Mouse (Mus musculus) forebrain, postnatal 0 days (tissue): ENCODE data around the gene Mad2l2. TPM values are rescaled to one million over a fixed set of nuclear protein-coding genes. Genes with fewer than 3 reads are reported as not detected.

Experiments
- ATAC-seq: fragments of 200-750 bp; cut with Nextera tagmentation; 2 replicates; pipeline ENCODE4 v1.8.0; 2017; ENCODE audit warnings: mild to moderate bottlenecking, moderate library complexity
- DNase-seq: peaks from one replicate; pipeline ENCODE4 v3.0.0-alpha.2; 2015
- H3K27ac ChIP-seq: fragments of 300-500 bp; sonication (generic); 2 replicates; pipeline ENCODE4 v1.5.1; 2014; ENCODE audit warnings: low read depth, mild to moderate bottlenecking, antibody characterized with exemption, low read length, moderate library complexity, mixed read lengths
- H3K27me3 ChIP-seq: fragments of 300-500 bp; sonication (generic); 2 replicates; pipeline ENCODE4 v1.6.1; 2014; ENCODE audit warnings: mild to moderate bottlenecking, low read length, mixed read lengths; ENCODE audit not compliant: insufficient read depth
- H3K36me3 ChIP-seq: fragments of 300-500 bp; sonication (generic); 2 replicates; pipeline ENCODE4 v1.6.1; 2014; ENCODE audit warnings: mild to moderate bottlenecking, moderate library complexity; ENCODE audit not compliant: insufficient read depth
- H3K4me1 ChIP-seq: fragments of 300-500 bp; sonication (generic); 2 replicates; pipeline ENCODE4 v1.6.1; 2014; ENCODE audit warnings: antibody characterized with exemption; ENCODE audit not compliant: insufficient read depth
- H3K4me2 ChIP-seq: fragments of 300-500 bp; sonication (generic); 2 replicates; pipeline ENCODE4 v1.6.1; 2014; ENCODE audit warnings: low read depth, mild to moderate bottlenecking, moderate library complexity
- H3K4me3 ChIP-seq: fragments of 300-500 bp; sonication (generic); 2 replicates; pipeline ENCODE4 v1.5.1; 2014; ENCODE audit warnings: low read depth, low read length, mixed read lengths
- H3K9ac ChIP-seq: fragments of 300-500 bp; sonication (generic); 2 replicates; pipeline ENCODE4 v1.6.1; 2014; ENCODE audit warnings: mild to moderate bottlenecking
- H3K9me3 ChIP-seq: fragments of 300-500 bp; sonication (generic); 2 replicates; pipeline ENCODE4 v1.6.1; 2016; ENCODE audit warnings: low read length
- CTCF ChIP-seq: sonication (generic); IDR thresholded peaks from 2 replicates; pipeline ENCODE4 v1.5.1; 2016; ENCODE audit warnings: antibody characterized with exemption, control low read depth, low read depth
- WGBS: fragments of 180-500 bp; shearing (Covaris S2); extraction: QIAGEN DNeasy Blood & Tissue Kit; methylation state at CpG from one replicate; pipeline ENCODE4 v1.1.7; 2014; 5-methylcytosine and 5-hydroxymethylcytosine counted together
- polyA plus RNA-seq: library from polyadenylated mRNA; unstranded; fragments of >200 nt; fragmentation: Nextera tagmentation; extraction: Ambion mirVana; gene quantifications from 2 replicates; pipeline ENCODE4 v1.2.1, GENCODE M21; 2015
- total RNA-seq: library from RNA; depleted of rRNA; stranded (reverse); fragments of >200 nt; gene quantifications from 2 replicates; pipeline ENCODE4 v1.2.3, GENCODE M21; 2014

The Mad2l2 gene
- total and polyA plus RNA-seq, 2 experiments from 2014 or later = 45.7 to 104 TPM

DNA sequence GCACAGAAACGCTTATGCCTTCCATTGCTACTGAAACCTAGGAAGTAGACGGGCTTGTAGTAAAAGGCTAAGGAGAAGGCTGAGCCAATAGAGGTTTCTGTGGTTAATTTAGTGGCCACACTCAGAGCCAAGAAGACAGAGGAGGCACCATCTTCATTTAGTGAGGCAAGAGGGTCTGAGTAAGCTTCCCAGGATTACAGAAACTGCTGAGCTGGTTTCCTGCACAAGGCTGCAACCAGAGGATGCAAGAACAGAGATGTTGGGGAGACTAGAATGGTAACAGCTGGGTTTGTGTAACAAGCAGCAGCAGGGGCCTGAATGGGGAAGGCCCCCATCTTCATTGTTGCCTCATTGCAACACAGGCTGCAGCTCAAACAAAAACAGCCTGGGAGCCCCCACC, 1.5 kb upstream of the Mad2l2 start:
- Histone ChIP-seq H3K4me1 (peaks cover 19% of the 10 kb centered on the region), H3K4me3 (peak overlapping the region; percentile 87; the same call in 1 of the 2 replicates), H3K27ac (peak overlapping the region; percentile 47; the same call in 1 of the 2 replicates), H3K4me2 (peak overlapping the region; percentile 81), H3K9me3 (no peaks in the 10 kb centered on the region), H3K36me3 (no peaks in the 10 kb centered on the region), H3K9ac (peak overlapping the region; percentile 99; the same call in 1 of the 2 replicates), H3K27me3 (no peaks in the 10 kb centered on the region)
- ATAC-seq (no peak), DNase-seq (no peak)
- TF ChIP-seq CTCF = no peak
- 68% methylated on average over 2 of the region's 2 CpGs for WGBS

DNA sequence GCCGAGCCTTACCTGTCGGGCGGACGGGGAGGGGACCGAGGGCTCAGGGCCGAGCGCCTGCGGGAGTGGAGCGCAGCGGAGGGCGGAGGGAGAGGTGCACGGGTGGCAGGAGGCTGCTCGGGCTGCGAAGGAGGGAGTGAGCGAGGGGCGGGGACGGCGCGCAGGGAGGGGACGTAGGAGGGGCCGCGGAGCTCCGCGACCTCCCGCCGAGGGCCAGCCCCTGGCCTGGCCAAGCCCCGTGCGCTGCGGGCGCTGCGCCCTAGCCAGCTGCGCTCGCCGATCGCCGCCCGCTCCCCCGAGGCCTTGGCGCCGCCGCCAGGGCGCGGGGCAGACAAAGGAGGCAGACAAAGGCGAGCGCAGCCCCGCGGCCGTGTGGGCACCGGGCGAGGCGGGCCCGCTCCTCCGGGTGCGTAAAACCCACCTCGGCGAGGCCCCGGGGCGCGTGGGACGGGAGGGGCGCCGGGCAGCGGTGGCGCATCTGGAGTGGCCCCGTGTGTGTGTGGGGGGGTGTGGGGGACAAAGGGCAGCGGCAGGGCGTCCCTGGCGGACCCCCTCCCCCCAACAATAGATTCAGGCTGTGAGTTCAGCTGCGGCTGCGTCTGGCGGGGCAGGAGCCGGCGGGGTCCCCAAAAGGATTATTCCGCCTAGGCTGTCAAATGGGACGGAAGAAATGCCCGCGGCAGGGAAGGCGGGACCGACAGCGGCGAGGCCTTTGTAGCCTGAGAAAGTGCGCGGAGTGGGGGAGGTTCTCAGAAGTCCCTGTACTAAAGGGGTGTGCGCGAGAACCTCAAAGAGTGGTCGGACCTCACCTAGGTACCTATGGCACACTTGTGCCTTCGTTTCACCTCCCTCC, 603 bp downstream of the Mad2l2 start, which contains the start of gene Draxin:
TSS of gene Draxin (minus strand) at position 138 of the 853 bp plus-strand sequence.
- Histone ChIP-seq H3K4me2 (peak within 1 kb of the TSS; percentile 81), H3K27me3 (no peaks in the 10 kb centered on the region), H3K9ac (peak within 1 kb of the TSS; percentile 99), H3K27ac (peak within 1 kb of the TSS; percentile 97), H3K4me1 (peaks cover 17% of the 10 kb centered on the region), H3K9me3 (no peaks in the 10 kb centered on the region), H3K4me3 (peak within 1 kb of the TSS; percentile 87), H3K36me3 (no peaks in the 10 kb centered on the region)
- peak; percentile 83 for ATAC-seq
- no peak for TF ChIP-seq CTCF
- peak; percentile 79 for DNase-seq
- under 1% methylated on average over 69 of the region's 87 CpGs for WGBS

DNA sequence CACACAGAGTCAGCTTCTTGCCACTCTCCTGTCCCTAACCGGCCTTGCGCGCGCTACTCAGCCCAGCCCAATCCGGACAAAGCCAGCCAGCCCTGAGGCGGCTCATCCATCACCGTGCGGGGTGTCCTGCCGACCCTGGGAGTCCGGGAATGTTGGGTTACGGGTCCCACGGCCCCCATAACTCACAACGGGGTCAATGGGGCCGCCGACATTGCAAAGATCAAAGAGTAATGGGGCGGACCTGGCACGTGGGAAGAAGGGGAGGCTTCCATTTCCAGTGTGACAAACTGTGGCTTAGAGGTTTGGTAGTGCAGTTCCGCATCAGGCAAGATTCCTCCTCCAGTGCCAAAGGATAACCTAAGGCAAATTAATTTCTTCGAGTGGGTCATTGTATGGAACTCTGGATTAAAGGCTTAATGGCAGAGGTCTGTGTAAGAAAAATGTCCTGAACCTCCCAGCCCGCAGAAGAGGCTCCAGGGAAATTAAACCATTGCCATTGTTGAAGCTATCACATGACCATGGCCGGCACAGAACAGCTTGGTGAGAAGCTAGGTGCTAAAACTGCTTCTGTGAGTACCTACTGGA, 1.4 kb downstream of the Mad2l2 start:
- no peaks in the 10 kb centered on the region for H3K27me3 ChIP-seq
- H3K36me3 ChIP-seq = no peaks in the 10 kb centered on the region
- peak; percentile 59 for DNase-seq
- TF ChIP-seq CTCF = no peak
- ATAC-seq = peak; percentile 51
- peak overlapping the region; percentile 87 for H3K4me3 ChIP-seq
- H3K9ac ChIP-seq = peak overlapping the region; percentile 99
- peaks cover 17% of the 10 kb centered on the region for H3K4me1 ChIP-seq
- peak overlapping the region; percentile 81 for H3K4me2 ChIP-seq
- WGBS = 1% methylated on average over 21 of the region's 21 CpGs
- peak overlapping the region; percentile 97 for H3K27ac ChIP-seq
- no peaks in the 10 kb centered on the region for H3K9me3 ChIP-seq

DNA sequence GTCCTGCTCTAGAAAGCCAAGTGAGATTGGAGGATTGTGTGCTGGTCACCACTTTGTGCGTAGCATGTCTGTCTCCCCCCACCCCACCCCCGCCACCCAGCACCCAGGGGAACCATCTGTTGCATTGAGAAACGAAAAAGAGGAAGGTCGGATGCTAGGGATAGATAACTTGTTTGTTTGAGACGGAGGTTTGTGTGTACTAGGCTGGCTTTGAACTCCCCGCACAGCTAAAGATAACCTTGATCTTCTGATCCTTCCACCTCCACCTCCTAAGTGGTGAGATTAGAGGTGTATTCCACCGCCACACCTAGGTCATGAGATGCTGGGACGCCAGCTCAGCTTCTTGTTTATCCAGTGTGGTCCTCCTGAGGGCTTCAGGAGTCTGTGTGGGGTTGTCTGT, 4.8 kb downstream of the Mad2l2 start:
- Histone ChIP-seq H3K36me3 (no peaks in the 10 kb centered on the region), H3K27ac (no peak overlapping the region), H3K4me3 (no peak overlapping the region), H3K4me2 (no peak overlapping the region), H3K27me3 (no peaks in the 10 kb centered on the region), H3K4me1 (peaks cover 8% of the 10 kb centered on the region), H3K9ac (no peak overlapping the region), H3K9me3 (no peaks in the 10 kb centered on the region)
- TF ChIP-seq CTCF = no peak
- DNase-seq = no peak
- no peak for ATAC-seq
- WGBS = 84% methylated on average over 8 of the region's 8 CpGs

DNA sequence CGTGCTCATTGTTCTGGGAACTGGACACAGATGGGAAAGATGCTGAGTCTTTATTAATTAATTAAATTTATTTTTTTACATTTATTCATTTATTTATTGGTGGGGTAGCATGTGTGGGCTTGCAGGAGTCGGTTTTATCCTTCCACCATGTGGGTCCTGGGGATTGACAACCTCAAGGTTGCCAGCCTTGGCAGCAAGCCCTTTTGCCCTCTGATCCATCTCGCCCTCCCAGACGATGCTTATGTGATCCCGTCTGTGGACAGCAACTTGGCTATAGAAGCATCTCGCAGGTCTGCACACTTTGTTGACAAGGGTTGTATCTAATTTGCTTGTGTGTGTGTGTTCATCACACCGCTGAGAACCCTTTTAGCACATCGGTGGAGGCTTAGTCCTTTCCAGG, 7.3 kb downstream of the Mad2l2 start:
- no peak overlapping the region for H3K4me2 ChIP-seq
- H3K4me3 ChIP-seq = no peak overlapping the region
- no peak for ATAC-seq
- H3K36me3 ChIP-seq = no peaks in the 10 kb centered on the region
- no peak overlapping the region for H3K27ac ChIP-seq
- no peak for DNase-seq
- no peaks in the 10 kb centered on the region for H3K4me1 ChIP-seq
- H3K27me3 ChIP-seq = no peaks in the 10 kb centered on the region
- H3K9ac ChIP-seq = no peak overlapping the region
- TF ChIP-seq CTCF = no peak
- 48% methylated on average over 8 of the region's 8 CpGs for WGBS
- no peaks in the 10 kb centered on the region for H3K9me3 ChIP-seq

DNA sequence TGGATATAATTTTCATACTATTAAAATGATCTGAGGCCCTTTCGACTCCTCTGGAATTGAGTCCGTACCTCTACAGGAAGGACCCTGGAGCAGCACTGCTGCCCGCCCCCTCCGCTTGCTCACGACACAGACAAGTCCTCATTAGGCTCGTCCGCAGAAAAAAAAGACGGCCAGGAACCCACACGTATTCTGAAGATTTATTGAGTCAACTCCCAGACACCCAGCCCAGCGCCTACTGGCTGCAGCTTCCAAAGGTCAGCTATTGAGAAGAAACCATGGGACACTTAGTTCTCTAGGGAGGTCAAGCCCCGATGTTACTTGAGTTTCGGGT, 9.5 kb downstream of the Mad2l2 start:
- Histone ChIP-seq H3K27ac (peak overlapping the region; percentile 90), H3K4me2 (peak overlapping the region; percentile 97), H3K9ac (peak overlapping the region; percentile 63), H3K9me3 (no peaks in the 10 kb centered on the region), H3K27me3 (no peaks in the 10 kb centered on the region), H3K4me1 (no peaks in the 10 kb centered on the region), H3K4me3 (peak overlapping the region; percentile 60), H3K36me3 (peaks cover 6% of the 10 kb centered on the region)
- no peak for TF ChIP-seq CTCF
- no peak for DNase-seq
- no peak; the same call in 1 of the 2 replicates for ATAC-seq
- WGBS = 3% methylated on average over 12 of the region's 12 CpGs
